Mouse (Mus musculus): ENCODE measurements at regions not wholly inside any gene's neighbourhood (a gene's known extent, or its start where the extent isn't known, plus 50 kb on each side); places are given as distances from the start of the nearest gene placed in this dataset.
"Not testable (repeated sequence)": the region's sequence is repeated elsewhere in the genome, so short reads cannot be mapped to it uniquely, and the experiment has no call there.

DNA sequence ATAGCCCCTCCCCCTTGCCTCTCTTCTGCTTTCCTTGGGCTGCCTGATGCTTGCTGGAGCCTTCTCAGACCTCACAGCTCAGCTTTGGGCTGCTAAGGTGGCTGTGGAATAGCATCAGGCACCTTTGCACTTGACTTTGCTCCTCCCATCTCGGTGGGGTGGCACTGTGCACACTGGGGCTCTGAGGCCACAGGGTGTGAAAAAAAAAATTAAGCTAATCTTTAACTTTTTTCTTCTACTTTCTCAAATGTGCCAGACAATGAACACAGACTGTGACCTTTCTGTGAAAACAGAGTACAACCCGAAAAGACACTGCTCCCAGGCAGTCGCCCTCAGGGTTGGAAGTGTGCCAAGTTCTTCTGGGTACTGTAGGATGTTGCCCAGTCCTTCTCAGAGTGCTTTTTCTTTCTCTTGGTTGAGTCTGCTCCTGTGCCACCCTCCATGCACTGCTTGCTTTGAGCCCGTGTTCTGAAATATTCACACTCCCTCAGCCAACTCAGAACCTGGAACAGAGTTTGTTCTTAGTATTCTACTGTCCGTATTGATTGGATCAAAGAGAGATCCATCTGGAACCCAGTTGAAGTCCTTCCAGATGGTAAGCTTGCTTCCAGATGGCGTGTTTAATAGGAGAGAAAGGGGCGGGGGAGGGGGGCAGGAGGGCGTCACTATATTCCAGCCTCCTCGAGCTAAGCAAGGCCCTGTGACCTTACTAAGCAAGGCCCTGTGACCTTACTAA, 54.8 kb upstream of the Atxn1 start:
- TF ChIP-seq POLR2A (IDR thresholded peaks at IDR 0.05; ENCODE audit: borderline replicate concordance, control insufficient read depth, low read depth, low read length) = no peak
- TF ChIP-seq CTCF (IDR thresholded peaks at IDR 0.05; ENCODE audit: control insufficient read depth, insufficient read depth, low read length) = no peak
- WGBS = 63% methylated on average over 9 of the region's 9 CpGs
- H3K4me1 ChIP-seq (ENCODE audit: control insufficient read depth, insufficient read depth, low read length) = no peaks in the 10 kb centered on the region
- H3K27ac ChIP-seq (ENCODE audit: control insufficient read depth, insufficient read depth, low read depth, low read length, poor library complexity) = no peak overlapping the region
- no peak overlapping the region for H3K4me3 ChIP-seq (replicated peaks; ENCODE audit: control insufficient read depth, low read depth, low read length)

DNA sequence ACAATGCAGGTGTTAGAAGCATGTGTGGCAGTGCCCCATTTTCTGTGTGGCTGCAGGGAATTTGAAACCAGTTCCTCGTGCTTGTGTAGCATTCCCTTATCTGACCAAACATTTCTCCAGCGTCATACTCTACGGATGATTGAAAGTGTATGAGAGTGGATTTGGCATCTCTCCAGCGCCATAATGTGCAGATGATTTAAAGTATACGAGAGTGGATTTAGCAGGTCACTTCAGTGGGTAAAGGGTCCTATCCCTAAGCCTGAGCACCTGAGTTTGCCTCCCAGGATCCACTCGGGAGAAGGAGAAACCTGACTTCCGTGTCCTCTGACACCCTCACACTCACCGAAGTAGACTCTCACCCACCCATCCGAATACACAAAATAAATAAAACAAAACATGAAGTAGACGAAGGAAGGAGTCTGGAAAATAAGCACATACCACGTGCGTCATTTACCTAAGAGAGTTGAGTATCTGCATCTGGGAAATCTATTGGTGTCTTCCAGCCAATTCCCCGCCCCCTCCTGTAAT, 54.2 kb upstream of the Atxn1 start:
- no peak overlapping the region for H3K4me3 ChIP-seq (replicated peaks; ENCODE audit: control insufficient read depth, low read depth, low read length)
- H3K4me1 ChIP-seq (ENCODE audit: control insufficient read depth, insufficient read depth, low read length) = no peaks in the 10 kb centered on the region
- TF ChIP-seq POLR2A (IDR thresholded peaks at IDR 0.05; ENCODE audit: borderline replicate concordance, control insufficient read depth, low read depth, low read length) = no peak
- TF ChIP-seq CTCF (IDR thresholded peaks at IDR 0.05; ENCODE audit: control insufficient read depth, insufficient read depth, low read length) = no peak
- WGBS = 71% methylated on average over 13 of the region's 13 CpGs
- H3K27ac ChIP-seq (ENCODE audit: control insufficient read depth, insufficient read depth, low read depth, low read length, poor library complexity) = no peak overlapping the region

DNA sequence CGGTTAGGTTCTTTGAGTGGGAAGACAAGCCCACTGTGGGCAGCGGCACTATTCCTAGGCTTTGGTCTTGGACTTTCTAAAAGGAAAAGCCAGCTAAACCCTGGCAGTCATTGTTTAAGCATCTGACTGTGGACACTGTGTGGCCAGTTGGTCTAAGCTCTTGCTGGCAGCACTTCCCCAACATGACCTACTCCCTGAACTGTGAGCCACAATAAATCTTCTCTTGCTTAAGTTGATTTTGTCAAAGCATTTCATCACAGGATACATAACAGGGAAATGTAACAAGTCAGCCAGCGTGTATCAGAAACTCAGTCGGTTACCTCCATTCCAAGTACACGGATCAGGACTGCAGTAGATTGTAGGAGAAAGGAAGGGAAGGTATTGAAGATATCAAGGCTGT, 52.9 kb upstream of the Atxn1 start:
- no peaks in the 10 kb centered on the region for H3K4me1 ChIP-seq (ENCODE audit: control insufficient read depth, insufficient read depth, low read length)
- H3K27ac ChIP-seq (ENCODE audit: control insufficient read depth, insufficient read depth, low read depth, low read length, poor library complexity) = no peak overlapping the region
- no peak for TF ChIP-seq CTCF (IDR thresholded peaks at IDR 0.05; ENCODE audit: control insufficient read depth, insufficient read depth, low read length)
- no peak for TF ChIP-seq POLR2A (IDR thresholded peaks at IDR 0.05; ENCODE audit: borderline replicate concordance, control insufficient read depth, low read depth, low read length)
- WGBS = 79% methylated on average over 5 of the region's 5 CpGs
- no peak overlapping the region for H3K4me3 ChIP-seq (replicated peaks; ENCODE audit: control insufficient read depth, low read depth, low read length)

GRCm38 (mm10) chr13:46017011-46017410, 52.2 kb upstream of the Atxn1 start:
- not testable (repeated sequence) for H3K4me3 ChIP-seq (replicated peaks; ENCODE audit: control insufficient read depth, low read depth, low read length); H3K27ac ChIP-seq (ENCODE audit: control insufficient read depth, insufficient read depth, low read depth, low read length, poor library complexity); H3K4me1 ChIP-seq (ENCODE audit: control insufficient read depth, insufficient read depth, low read length)
- WGBS = 70% methylated on average over 2 of the region's 2 CpGs

DNA sequence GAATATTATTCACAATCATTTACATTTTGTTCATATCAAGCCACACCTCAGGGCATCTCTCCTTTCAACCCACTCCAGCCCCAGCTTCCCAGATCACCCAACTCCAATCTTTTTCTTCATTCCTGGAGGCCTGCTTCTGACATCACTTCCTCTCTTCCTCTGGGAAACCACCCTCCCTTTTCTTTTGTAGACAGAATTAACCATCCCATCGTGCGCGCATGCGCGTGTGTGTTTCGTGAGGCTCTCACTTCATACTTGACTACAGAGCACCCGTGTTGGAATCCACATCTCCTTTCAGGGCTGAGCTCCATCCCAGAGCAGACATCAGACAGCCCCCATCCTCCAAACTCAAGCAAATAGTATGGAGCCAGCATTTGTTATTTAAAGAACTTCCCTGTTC, 50.4 kb upstream of the Atxn1 start:
- no peak for TF ChIP-seq POLR2A (IDR thresholded peaks at IDR 0.05; ENCODE audit: borderline replicate concordance, control insufficient read depth, low read depth, low read length)
- TF ChIP-seq CTCF (IDR thresholded peaks at IDR 0.05; ENCODE audit: control insufficient read depth, insufficient read depth, low read length) = no peak
- Histone ChIP-seq H3K4me1 (ENCODE audit: control insufficient read depth, insufficient read depth, low read length) (no peaks in the 10 kb centered on the region), H3K4me3 (replicated peaks; ENCODE audit: control insufficient read depth, low read depth, low read length) (no peak overlapping the region), H3K27ac (ENCODE audit: control insufficient read depth, insufficient read depth, low read depth, low read length, poor library complexity) (no peak overlapping the region)
- WGBS = 79% methylated on average over 7 of the region's 7 CpGs

- 60% methylated on average over 2 of the region's 2 CpGs for WGBS
- no peaks in the 10 kb centered on the region; the same call in 1 of the 2 replicates for H3K4me1 ChIP-seq (ENCODE audit: control insufficient read depth, insufficient read depth, low read length)
- H3K27ac ChIP-seq (ENCODE audit: control insufficient read depth, insufficient read depth, low read depth, low read length, poor library complexity) = no peak overlapping the region
- H3K4me3 ChIP-seq (replicated peaks; ENCODE audit: control insufficient read depth, low read depth, low read length) = no peak overlapping the region
- no peak for TF ChIP-seq POLR2A (IDR thresholded peaks at IDR 0.05; ENCODE audit: borderline replicate concordance, control insufficient read depth, low read depth, low read length)
- no peak for TF ChIP-seq CTCF (IDR thresholded peaks at IDR 0.05; ENCODE audit: control insufficient read depth, insufficient read depth, low read length)
These were observed 49.8 kb upstream of the Atxn1 start for GRCm38 (mm10) chr13:46014637-46015036.

Measured in bone marrow, adult 2 months (tissue).